Mouse (Mus musculus): Measurements from ENCODE around the gene E4f1.

DNA sequence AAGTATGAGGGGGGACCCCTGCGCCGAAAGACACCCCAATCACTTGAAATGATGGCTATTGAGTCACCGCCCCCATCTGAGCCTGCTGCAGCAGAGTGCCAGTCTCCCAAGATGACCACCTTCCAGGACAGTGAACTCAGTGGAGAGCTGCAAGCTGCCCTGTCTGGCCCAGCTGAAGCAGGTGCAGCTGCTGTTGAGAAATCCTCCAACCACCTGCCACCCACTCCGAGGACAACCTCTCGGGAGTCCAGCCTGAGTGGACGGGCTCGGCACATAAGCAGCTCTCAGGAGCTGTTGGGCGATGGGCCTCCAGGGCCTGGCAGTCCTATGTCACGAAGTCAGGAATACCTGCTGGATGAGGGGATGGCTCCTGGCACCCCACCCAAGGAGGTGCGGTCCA lies 34.0 kb upstream of the E4f1 start:
- TF ChIP-seq CTCF (IDR thresholded peaks at IDR 0.05; ENCODE audit: borderline replicate concordance, insufficient read depth, low read depth, low read length) = no peak
- TF ChIP-seq POLR2A (IDR thresholded peaks at IDR 0.05; ENCODE audit: borderline replicate concordance, insufficient read depth, low read length) = no peak

Measured in cerebellum, adult 2 months (tissue).